ENCODE assay signal across 16 mouse cellular contexts in the genomic region with DNA sequence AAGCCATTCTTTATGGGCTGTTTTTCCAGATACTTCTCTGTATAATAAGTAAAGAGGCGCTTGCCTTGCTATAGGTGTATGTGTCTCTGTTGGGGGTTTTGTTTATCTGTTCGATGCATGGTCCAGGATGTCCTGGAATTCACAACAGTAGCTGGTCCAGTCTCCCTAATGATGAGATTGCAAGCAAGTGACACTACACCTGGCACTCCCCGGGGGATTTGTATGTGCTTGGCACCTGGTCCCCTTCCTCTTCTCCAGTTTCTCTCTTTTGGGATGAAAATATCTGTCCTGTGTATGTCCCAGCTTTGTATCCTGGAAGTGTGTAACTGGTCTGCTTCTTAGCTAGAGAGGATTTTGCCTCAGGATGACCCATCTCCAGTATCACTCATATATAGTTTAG.
"Had no signal": no experiment of that assay in that cellular context is flagged by ENCODE, and none has a peak within 500 bp of the region (broad histone marks: within the 10 kb centered on the region; RNA-seq: fewer than 3 reads in every experiment).

No protein-coding gene starts in this region.

- H3K4me3 ChIP-seq: left cerebral cortex, adult 2 months had no signal

- DNase-seq: kidney, adult 8-10 months; kidney, postnatal 10 days; kidney, postnatal 36 days; layer of hippocampus, postnatal 36 days; liver, embryonic 13.5 days; lung, adult 2 months; retina, postnatal 1 day; thymus, adult 2 months; thymus, postnatal 14 days; thymus, postnatal 4 days had no signal

- H3K36me3 ChIP-seq: kidney, embryonic 15.5 days; liver, embryonic 13.5 days; midbrain, embryonic 12.5 days had no signal

- H3K27ac ChIP-seq: kidney, embryonic 15.5 days; left cerebral cortex, adult 2 months; liver, embryonic 13.5 days; macrophage; stomach, postnatal 0 days had no signal

- ATAC-seq: midbrain, embryonic 16.5 days had no signal

- H3K9me3 ChIP-seq: kidney, embryonic 15.5 days; liver, embryonic 13.5 days; midbrain, embryonic 12.5 days had no signal

- H3K9ac ChIP-seq: liver, embryonic 13.5 days had no signal

- H3K27me3 ChIP-seq: kidney, embryonic 15.5 days; liver, embryonic 13.5 days; midbrain, embryonic 12.5 days had no signal
